Mouse (Mus musculus) lung, adult 2 months (tissue): ENCODE measurements around the gene Inpp4b. TPM values are rescaled to one million over a fixed set of nuclear protein-coding genes. Genes with fewer than 3 reads are reported as not detected.

Source experiments
- DNase-seq: peaks from one replicate; pipeline ENCODE4 v3.0.0; 2022
- H3K4me1 ChIP-seq: fragments of 200-500 bp; 2 replicates; pipeline ENCODE4 v1.6.1; 2011; ENCODE audit warnings: low read length; ENCODE audit not compliant: control insufficient read depth, insufficient read depth
- H3K4me3 ChIP-seq: fragments of 200-500 bp; replicated peaks from 2 replicates; pipeline ENCODE3; 2011; ENCODE audit warnings: low read depth, mild to moderate bottlenecking, control low read depth, low read length; ENCODE audit errors: extremely low read depth
- CTCF ChIP-seq: fragments of 200-500 bp; IDR thresholded peaks from 2 replicates; pipeline ENCODE4 v1.5.1; 2011; ENCODE audit warnings: mild to moderate bottlenecking, low read length, control low read depth; ENCODE audit not compliant: insufficient read depth
- POLR2A ChIP-seq: fragments of 200-500 bp; IDR thresholded peaks from 2 replicates; pipeline ENCODE4 v1.6.1; 2011; ENCODE audit warnings: low read depth, mild to moderate bottlenecking, control low read depth, low read length, borderline replicate concordance; ENCODE audit errors: extremely low read depth
- WGBS: fragments of 180-500 bp; shearing (Covaris S2); methylation state at CpG from one replicate; pipeline ENCODE4 v1.1.7; 2018; 5-methylcytosine and 5-hydroxymethylcytosine counted together
- polyA plus RNA-seq: library from polyadenylated mRNA; depleted of rRNA; stranded (reverse); fragments of >200 nt; gene quantifications from 2 replicates; pipeline ENCODE4 v1.2.3, GENCODE M21; 2012

Inpp4b gene
- polyA plus RNA-seq, 1 experiment: 2.6 TPM

DNA sequence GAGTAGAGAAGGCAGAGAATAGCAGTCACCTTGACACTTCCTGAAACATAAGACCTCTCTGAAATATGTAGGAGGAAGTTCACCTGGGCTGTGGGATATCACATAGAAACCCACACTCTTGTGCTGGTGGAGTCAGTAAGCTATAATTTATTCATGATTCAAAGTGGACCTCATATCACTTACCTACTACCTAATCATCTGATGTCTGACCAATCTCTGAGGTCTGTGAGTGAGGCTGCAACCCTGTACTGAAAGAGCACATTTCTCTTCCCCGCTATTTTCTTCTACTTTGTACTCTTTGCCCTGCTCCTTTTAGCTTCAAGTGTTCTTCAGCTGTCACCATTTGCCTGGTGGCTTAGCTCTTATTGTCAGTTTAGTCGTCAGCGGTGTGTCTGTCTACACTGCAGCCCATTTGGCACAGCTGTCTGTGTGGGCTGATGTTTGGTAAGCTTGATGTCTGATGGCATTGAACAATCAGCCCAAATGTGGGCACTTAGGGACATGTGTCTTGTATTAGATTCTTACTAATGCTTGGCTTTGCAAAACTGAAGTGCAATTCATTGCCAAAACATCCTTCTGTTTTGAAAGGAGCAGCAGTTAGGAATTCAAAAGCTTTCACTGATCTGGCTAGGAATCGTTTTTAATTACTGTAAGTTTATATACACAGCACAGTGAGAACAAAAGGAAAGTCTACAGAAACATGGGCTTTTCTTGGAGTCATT, 434.3 kb downstream of the Inpp4b start:
- H3K4me3 ChIP-seq: no peak overlapping the region
- 46% methylated on average over 4 of the region's 4 CpGs for WGBS
- TF ChIP-seq CTCF (no peak), POLR2A (no peak)
- H3K4me1 ChIP-seq: no peaks in the 10 kb centered on the region
- DNase-seq: no peak

GRCm38 (mm10) chr8:81777704-81778103, 435.3 kb downstream of the Inpp4b start:
- 78% methylated on average over 1 of the region's 1 CpGs for WGBS
- H3K4me3 ChIP-seq: no peak overlapping the region
- no peaks in the 10 kb centered on the region for H3K4me1 ChIP-seq
- TF ChIP-seq POLR2A (no peak), CTCF (no peak)
- DNase-seq: no peak

GRCm38 (mm10) chr8:81779440-81779839, 437.1 kb downstream of the Inpp4b start:
- no peak overlapping the region for H3K4me3 ChIP-seq
- WGBS: 76% methylated on average over 5 of the region's 5 CpGs
- no peak for TF ChIP-seq CTCF
- TF ChIP-seq POLR2A: no peak
- DNase-seq: no peak
- no peaks in the 10 kb centered on the region for H3K4me1 ChIP-seq

GRCm38 (mm10) chr8:81780166-81780565, 437.8 kb downstream of the Inpp4b start:
- 92% methylated on average over 6 of the region's 6 CpGs for WGBS
- TF ChIP-seq CTCF (no peak), POLR2A (no peak)

DNA sequence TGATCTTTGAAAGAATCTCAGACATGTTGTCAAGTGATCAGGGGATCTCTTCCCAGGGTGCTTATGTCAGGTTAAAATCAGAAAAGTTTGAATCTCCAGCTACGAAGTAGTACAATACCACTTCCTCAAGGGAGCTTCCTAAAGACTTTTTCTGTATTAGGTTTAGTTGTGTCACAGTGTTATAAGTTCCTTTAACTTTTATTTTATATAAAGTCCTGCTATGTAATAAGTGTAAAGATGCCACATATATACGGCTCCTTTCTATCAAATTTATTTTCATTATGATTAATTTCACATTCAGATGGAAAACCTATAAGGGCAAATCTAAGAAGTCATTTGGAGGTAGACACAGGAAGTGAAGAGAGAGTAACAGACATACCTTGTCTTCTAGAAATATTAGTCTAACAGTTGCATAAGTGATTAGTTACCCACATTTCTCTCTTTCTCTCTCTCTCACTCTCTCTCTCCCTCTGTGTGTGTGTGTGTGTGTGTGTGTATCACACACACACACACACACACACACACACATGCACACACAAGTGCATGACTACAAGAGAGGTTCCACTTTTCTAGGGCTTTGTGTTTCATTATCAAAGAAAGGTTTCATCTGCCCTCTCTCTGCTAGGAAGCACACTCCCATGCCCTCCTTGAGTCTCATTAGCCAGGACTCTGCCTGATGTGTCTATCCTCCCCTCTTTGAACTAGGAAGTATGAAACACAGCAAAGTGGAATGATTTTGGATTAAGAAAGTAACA, 438.7 kb downstream of the Inpp4b start:
- DNase-seq: no peak

More at GRCm38 (mm10) chr8:81780166-81780565, 437.8 kb downstream of the Inpp4b start:
- Histone ChIP-seq H3K4me1 (no peaks in the 10 kb centered on the region), H3K4me3 (no peak overlapping the region)
- DNase-seq: no peak

DNA sequence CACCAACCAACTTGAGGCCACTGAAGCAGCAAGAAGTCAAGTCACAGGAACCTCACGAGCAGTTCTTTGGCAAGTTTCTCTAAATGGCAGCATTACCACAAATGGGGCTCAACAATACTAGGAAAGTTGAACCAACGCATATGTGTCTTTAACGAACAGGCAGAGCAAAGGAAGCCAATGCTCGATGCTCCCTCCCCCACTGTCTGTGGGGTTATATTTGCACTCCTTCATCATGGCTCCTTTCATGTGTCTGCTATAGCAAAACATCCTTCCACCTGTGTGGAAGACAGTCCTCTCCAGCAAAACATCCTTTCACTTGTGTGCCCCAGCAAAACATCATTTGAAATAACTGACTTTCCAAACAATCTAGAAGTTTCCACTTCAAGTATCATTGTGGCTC, 440.4 kb downstream of the Inpp4b start:
- TF ChIP-seq CTCF: no peak
- no peak for TF ChIP-seq POLR2A
- Histone ChIP-seq H3K4me3 (no peak overlapping the region), H3K4me1 (no peaks in the 10 kb centered on the region)
- no peak for DNase-seq
- 77% methylated on average over 4 of the region's 4 CpGs for WGBS

More for the DNA sequence above, 438.7 kb downstream of the Inpp4b start:
- 86% methylated on average over 2 of the region's 2 CpGs for WGBS
- Histone ChIP-seq H3K4me1 (no peaks in the 10 kb centered on the region), H3K4me3 (no peak overlapping the region)
- no peak for TF ChIP-seq CTCF
- no peak for TF ChIP-seq POLR2A

GRCm38 (mm10) chr8:81784775-81785174, 442.4 kb downstream of the Inpp4b start:
- no peak for DNase-seq
- 82% methylated on average over 3 of the region's 3 CpGs for WGBS
- H3K4me1 ChIP-seq: no peaks in the 10 kb centered on the region
- TF ChIP-seq CTCF (no peak), POLR2A (no peak)
- H3K4me3 ChIP-seq: no peak overlapping the region

- no peak for DNase-seq
- no peak overlapping the region for H3K4me3 ChIP-seq
- WGBS: 44% methylated on average over 2 of the region's 2 CpGs
- no peak for TF ChIP-seq CTCF
- TF ChIP-seq POLR2A: no peak
- 0 out of 2 replicates have a peak, but pooled peaks cover 3% of the 10 kb centered on the region for H3K4me1 ChIP-seq
Observed at GRCm38 (mm10) chr8:81788498-81788897, 446.1 kb downstream of the Inpp4b start.

- 58% methylated on average over 5 of the region's 5 CpGs for WGBS
- no peak for DNase-seq
- H3K4me3 ChIP-seq: no peak overlapping the region
- peaks cover 3% of the 10 kb centered on the region; the same call in 1 of the 2 replicates for H3K4me1 ChIP-seq
- TF ChIP-seq POLR2A: no peak
- no peak for TF ChIP-seq CTCF
Observed at GRCm38 (mm10) chr8:81792649-81793048, 450.3 kb downstream of the Inpp4b start.

DNA sequence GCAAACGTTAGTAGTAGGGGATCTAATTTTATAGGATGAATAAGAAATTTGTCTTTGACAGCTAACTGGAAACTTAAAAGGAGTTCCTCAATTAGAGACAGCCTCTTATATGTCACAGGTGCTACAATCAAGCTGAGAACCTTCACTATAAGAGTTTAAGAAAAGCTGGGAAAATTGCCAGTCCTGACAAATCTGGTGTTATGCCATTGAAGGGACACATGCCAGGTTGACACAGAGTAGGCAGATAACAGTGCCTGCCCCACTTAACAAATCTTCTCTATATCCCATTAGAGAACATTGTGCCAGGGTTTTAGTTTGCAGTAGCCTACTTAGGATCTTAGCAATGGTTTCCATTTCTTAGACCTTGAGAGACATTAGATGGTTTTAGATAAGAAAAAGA, 456.1 kb downstream of the Inpp4b start:
- TF ChIP-seq POLR2A: no peak
- TF ChIP-seq CTCF: no peak
- H3K4me3 ChIP-seq: no peak overlapping the region
- 47% methylated on average over 1 of the region's 1 CpGs for WGBS
- H3K4me1 ChIP-seq: peaks cover 2% of the 10 kb centered on the region
- no peak for DNase-seq
